Comparison of ENCODE assay signal across 8 mouse cellular contexts in genomic region chr1:86154133-86154823, GRCm38 (mm10). TPM values are rescaled to one million over a fixed set of nuclear protein-coding genes. Genes with fewer than 3 reads are reported as not detected.
DNase-seq lines count a peak whose midpoint lies in the region; ATAC-seq and TF ChIP-seq lines count a peak whose summit lies in the region.

Armc9 (plus strand) TSS chr1:86154780.

- intact Hi-C loops in heart, postnatal 36 days (cut with DNase I): loop anchor here (5.0 kb wide), 1 partner anchor 92 kb away; the partner anchor contains the start of gene Psmd1

- H3K27me3 ChIP-seq in forebrain, embryonic 16.5 days (replicated peaks; ENCODE audit: control insufficient read depth, insufficient read depth, low read length): no peaks in the 10 kb centered on the region
- no peaks in the 10 kb centered on the region for H3K27me3 ChIP-seq in lung, embryonic 14.5 days (ENCODE audit: insufficient read depth, low read length)
- H3K27me3 ChIP-seq in thymus, adult 2 months (ENCODE audit: control insufficient read depth, insufficient read depth, low read length): no peaks in the 10 kb centered on the region

- peak within 1 kb of the TSS; percentile 5; the same call in 1 of the 2 replicates for H3K27ac ChIP-seq in ES-E14 (ENCODE audit: insufficient read depth, low read depth, low read length, poor library complexity, severe bottlenecking)
- peak within 1 kb of the TSS; percentile 89 for H3K27ac ChIP-seq in forebrain, embryonic 16.5 days (ENCODE audit: low read length)
- peak within 1 kb of the TSS; percentile 95 for H3K27ac ChIP-seq in layer of hippocampus, adult 2 months
- peak within 1 kb of the TSS; percentile 77 for H3K27ac ChIP-seq in lung, embryonic 14.5 days (ENCODE audit: low read depth)
- peak within 1 kb of the TSS; percentile 42 for H3K27ac ChIP-seq in olfactory bulb, adult 2 months (ENCODE audit: insufficient read depth, low read depth, low read length)
- peak within 1 kb of the TSS; percentile 70 for H3K27ac ChIP-seq in thymus, adult 2 months (ENCODE audit: control insufficient read depth, insufficient read depth, low read length)

- TF ChIP-seq POLR2A in olfactory bulb, adult 2 months (IDR thresholded peaks at IDR 0.05; ENCODE audit: insufficient read depth, low read depth, low read length): peak; percentile 84
- peak; percentile 66 for TF ChIP-seq POLR2A in thymus, adult 2 months (IDR thresholded peaks at IDR 0.05; ENCODE audit: control insufficient read depth, extremely low read depth, insufficient read depth, low read length, poor library complexity)

- peak; percentile 100 for ATAC-seq in forebrain, embryonic 16.5 days
- ATAC-seq in lung, embryonic 14.5 days (ENCODE audit: insufficient read depth): peak; percentile 100

- H3K36me3 ChIP-seq in ES-E14 (ENCODE audit: control insufficient read depth, insufficient read depth, low read length, poor library complexity, severe bottlenecking): peaks cover 5% of the 10 kb centered on the region; the same call in 1 of the 2 replicates
- H3K36me3 ChIP-seq in forebrain, embryonic 16.5 days (ENCODE audit: control insufficient read depth, insufficient read depth): no peaks in the 10 kb centered on the region
- 0 out of 2 replicates have a peak, but pooled peaks cover 4% of the 10 kb centered on the region for H3K36me3 ChIP-seq in lung, embryonic 14.5 days (ENCODE audit: insufficient read depth)
- H3K36me3 ChIP-seq in thymus, adult 2 months (ENCODE audit: control insufficient read depth, insufficient read depth, low read length): no peaks in the 10 kb centered on the region

- peak; percentile 95 for DNase-seq in ES-E14 (ENCODE audit: low read depth, low spot score)
- peak; percentile 92 for DNase-seq in cerebellum, adult 11-12 months
- DNase-seq in heart, postnatal 36 days: peak; percentile 90 to 91
- DNase-seq in layer of hippocampus, adult 2 months (ENCODE audit: low spot score in 2 of 2): peak; percentile 95 to 98
- peak; percentile 98 for DNase-seq in lung, embryonic 14.5 days
- peak; percentile 97 for DNase-seq in thymus, adult 2 months

- no peak for TF ChIP-seq CTCF in layer of hippocampus, adult 2 months (conservative IDR thresholded peaks at IDR 0.05)
- no peak for TF ChIP-seq CTCF in lung, embryonic 14.5 days (IDR thresholded peaks at IDR 0.05; ENCODE audit: low read depth)
- no peak for TF ChIP-seq CTCF in olfactory bulb, adult 2 months (IDR thresholded peaks at IDR 0.05; ENCODE audit: insufficient read depth, low read depth, low read length)
- 0 out of 2 replicates have a peak, but pooled peaks have one; percentile 36 for TF ChIP-seq CTCF in thymus, adult 2 months (IDR thresholded peaks at IDR 0.05; ENCODE audit: borderline replicate concordance, control insufficient read depth, extremely low read depth, insufficient read depth, low read length, poor library complexity)

- in situ Hi-C loops in ES-E14 (cut with MboI; ENCODE audit: low sequenced_read_pairs in 2 of 2, unreplicated experiment in 2 of 2): no loop called here

- peak within 1 kb of the TSS; percentile 75 to 90 for H3K4me3 ChIP-seq in ES-E14 (ENCODE audit: insufficient read depth in 1 of 2, low read depth in 1 of 2, low read length in 2 of 2, poor library complexity in 1 of 2, severe bottlenecking in 1 of 2)
- H3K4me3 ChIP-seq in forebrain, embryonic 16.5 days (replicated peaks; ENCODE audit: low read length): peak within 1 kb of the TSS; percentile 66
- H3K4me3 ChIP-seq in layer of hippocampus, adult 2 months: peak within 1 kb of the TSS; percentile 89
- peak within 1 kb of the TSS; percentile 75 for H3K4me3 ChIP-seq in lung, embryonic 14.5 days (ENCODE audit: low read depth, low read length)
- H3K4me3 ChIP-seq in olfactory bulb, adult 2 months (ENCODE audit: insufficient read depth, low read depth, low read length): peak within 1 kb of the TSS; percentile 94
- H3K4me3 ChIP-seq in thymus, adult 2 months (ENCODE audit: control insufficient read depth, insufficient read depth, low read length): peak within 1 kb of the TSS; percentile 68

- H3K4me1 ChIP-seq in ES-E14 (ENCODE audit: control insufficient read depth in 2 of 2, insufficient read depth in 2 of 2, low read length in 2 of 2, poor library complexity in 1 of 2): 0 out of 4 replicates have a peak, but pooled peaks cover 2 to 3% of the 10 kb centered on the region in 2 experiments
- H3K4me1 ChIP-seq in forebrain, embryonic 16.5 days (replicated peaks; ENCODE audit: control insufficient read depth, insufficient read depth, low read length): peaks cover 18% of the 10 kb centered on the region
- peaks cover 8% of the 10 kb centered on the region for H3K4me1 ChIP-seq in lung, embryonic 14.5 days (ENCODE audit: insufficient read depth)
- peaks cover 12% of the 10 kb centered on the region; the same call in 1 of the 2 replicates for H3K4me1 ChIP-seq in olfactory bulb, adult 2 months (ENCODE audit: control insufficient read depth, insufficient read depth, low read length)
- H3K4me1 ChIP-seq in thymus, adult 2 months (replicated peaks; ENCODE audit: control insufficient read depth, insufficient read depth, low read length): peaks cover 10% of the 10 kb centered on the region

- H3K9me3 ChIP-seq in ES-E14 (ENCODE audit: control insufficient read depth, insufficient read depth, low read depth, low read length): no peaks in the 10 kb centered on the region
- no peaks in the 10 kb centered on the region for H3K9me3 ChIP-seq in forebrain, embryonic 16.5 days (ENCODE audit: control insufficient read depth, low read length)
- no peaks in the 10 kb centered on the region for H3K9me3 ChIP-seq in lung, embryonic 14.5 days (ENCODE audit: low read depth, low read length)

- peak within 1 kb of the TSS; percentile 85 for H3K9ac ChIP-seq in ES-E14 (ENCODE audit: insufficient read depth, low read depth, low read length, poor library complexity, severe bottlenecking)
- peak within 1 kb of the TSS; percentile 73 for H3K9ac ChIP-seq in forebrain, embryonic 16.5 days (replicated peaks; ENCODE audit: low read depth, low read length)
- peak within 1 kb of the TSS; percentile 56 for H3K9ac ChIP-seq in lung, embryonic 14.5 days

- 3% methylated on average over 40 of the region's 40 CpGs for WGBS in forebrain, embryonic 16.5 days
- 3% methylated on average over 40 of the region's 40 CpGs for WGBS in lung, embryonic 14.5 days
- WGBS in olfactory bulb, adult 2 months: 2% methylated on average over 40 of the region's 40 CpGs
- 3% methylated on average over 40 of the region's 40 CpGs for WGBS in thymus, adult 2 months

- H3K4me2 ChIP-seq in forebrain, embryonic 16.5 days (ENCODE audit: low read length): peak within 1 kb of the TSS; percentile 84
- H3K4me2 ChIP-seq in lung, embryonic 14.5 days: peak within 1 kb of the TSS; percentile 76

TF ChIP-seq in ES-E14, 5 proteins besides CTCF, POLR2A, EP300 and RAD21:
- TF ChIP-seq ZC3H11A (IDR thresholded peaks at IDR 0.05; ENCODE audit: borderline replicate concordance, low read depth, low read length): no peak
- no peak for TF ChIP-seq CHD2 (IDR thresholded peaks at IDR 0.05; ENCODE audit: low read depth, low read length)
- TF ChIP-seq HCFC1 (IDR thresholded peaks at IDR 0.05; ENCODE audit: borderline replicate concordance, insufficient read depth, low read length): no peak
- no peak for TF ChIP-seq MAFK (IDR thresholded peaks at IDR 0.05; ENCODE audit: insufficient read depth, low read depth, low read length)
- no peak for TF ChIP-seq ZNF384 (IDR thresholded peaks at IDR 0.05; ENCODE audit: low read depth, low read length)

RNA-seq across cellular contexts. Expression of gene Armc9, which starts in this region (rescaled TPM):
- 12.6 TPM in 2 replicates for total RNA-seq in ES-E14 (2012; rRNA removed)
- polyA plus RNA-seq in forebrain, embryonic 16.5 days (2015; fragmentation: Nextera tagmentation; extraction: Ambion mirVana): 32.5 and 36.5 TPM in 2 replicates
- 1 to 10 TPM; 3.5 to 3.7 TPM for total RNA-seq in heart, postnatal 36 days (2021)
- total RNA-seq in layer of hippocampus, adult 2 months (2021): 10 to 100 TPM; 37.3 to 40.1 TPM
- polyA plus RNA-seq in lung, embryonic 14.5 days (2014; fragmentation: Nextera tagmentation; extraction: Ambion mirVana): 22.3 and 28.2 TPM in 2 replicates
- not detected in 2 replicates for polyA plus RNA-seq in olfactory bulb, adult 2 months (2012; ENCODE audit: insufficient read depth, insufficient read length, low replicate concordance, missing spikeins)
- 5.8 and 6.4 TPM in 2 replicates for polyA plus RNA-seq in thymus, adult 2 months (2012; rRNA removed)

Comparison
In these comparisons a context has a peak if more than half of its experiments do, and no peak if none do; other contexts are left out.
1. Peak in every context shown above with its lines: DNase-seq, ATAC-seq, H3K4me3 ChIP-seq and H3K27ac ChIP-seq.
2. H3K27ac ChIP-seq: peak in every context shown above with its lines; median percentile 95 in layer of hippocampus, adult 2 months; 89 in forebrain, embryonic 16.5 days; 77 in lung, embryonic 14.5 days; 70 in thymus, adult 2 months; 42 in olfactory bulb, adult 2 months; 5 in ES-E14.